Mouse (Mus musculus): ENCODE measurements at regions not wholly inside any gene's neighbourhood (a gene's known extent, or its start where the extent isn't known, plus 50 kb on each side); places are given as distances from the start of the nearest gene placed in this dataset.

DNA sequence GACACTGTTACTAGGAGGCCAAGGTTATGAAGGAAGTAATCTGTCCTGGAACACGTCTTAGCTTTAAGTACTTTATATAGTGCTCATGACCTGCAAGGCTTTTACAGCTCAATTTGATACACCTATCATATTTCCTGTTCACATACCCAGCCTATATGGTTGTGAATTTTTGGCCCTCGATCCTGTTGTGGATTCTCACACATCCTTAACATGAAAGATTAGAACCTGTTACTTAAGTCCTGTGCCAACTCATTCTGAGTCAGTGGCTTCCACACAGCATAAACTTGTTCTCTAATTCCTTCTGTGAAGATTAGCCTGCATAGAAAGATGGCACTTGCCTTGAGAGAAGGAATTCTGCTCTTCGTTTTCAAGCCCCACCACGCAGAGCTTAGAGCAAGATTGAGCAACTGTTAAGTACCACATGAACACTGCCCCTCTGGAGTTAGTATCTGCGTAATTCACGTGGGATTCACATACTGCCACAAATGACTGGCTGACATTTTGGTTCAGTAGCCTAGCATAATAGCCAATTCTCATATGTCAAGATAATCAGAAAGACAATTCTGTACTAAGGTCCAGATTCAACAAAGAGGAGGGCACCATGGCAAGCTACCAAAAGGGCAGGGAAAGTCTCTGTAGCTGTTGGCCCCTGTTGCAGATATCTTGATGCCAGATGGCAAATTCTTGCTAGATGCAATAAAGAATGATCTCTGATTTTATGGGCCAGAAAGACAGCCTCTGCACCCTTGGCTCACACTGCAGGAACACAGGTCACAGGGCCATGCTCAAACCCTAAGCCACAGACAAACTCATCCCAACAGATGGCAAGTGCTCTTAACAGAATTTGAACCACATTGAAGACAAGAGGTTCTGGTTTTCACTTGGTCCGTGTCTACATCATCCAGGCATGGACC is 62.7 kb upstream of the Slc4a7 start:
- DNase-seq (ENCODE audit: low spot score): no peak
- Histone ChIP-seq H3K9ac (ENCODE audit: low read length) (no peak overlapping the region), H3K27me3 (ENCODE audit: control insufficient read depth, insufficient read depth, low read length) (no peaks in the 10 kb centered on the region), H3K9me3 (ENCODE audit: control insufficient read depth, low read length) (no peaks in the 10 kb centered on the region), H3K4me3 (ENCODE audit: low read depth, low read length) (no peak overlapping the region), H3K27ac (ENCODE audit: low read depth, low read length) (no peak overlapping the region), H3K4me2 (ENCODE audit: low read depth) (no peak overlapping the region), H3K36me3 (ENCODE audit: control insufficient read depth, insufficient read depth, low read length) (no peaks in the 10 kb centered on the region), H3K4me1 (ENCODE audit: control insufficient read depth, insufficient read depth, low read length) (no peaks in the 10 kb centered on the region)
- WGBS: 84% methylated on average over 7 of the region's 7 CpGs
- ATAC-seq (ENCODE audit: insufficient read depth, low FRiP score, low TSS enrichment): no peak

DNA sequence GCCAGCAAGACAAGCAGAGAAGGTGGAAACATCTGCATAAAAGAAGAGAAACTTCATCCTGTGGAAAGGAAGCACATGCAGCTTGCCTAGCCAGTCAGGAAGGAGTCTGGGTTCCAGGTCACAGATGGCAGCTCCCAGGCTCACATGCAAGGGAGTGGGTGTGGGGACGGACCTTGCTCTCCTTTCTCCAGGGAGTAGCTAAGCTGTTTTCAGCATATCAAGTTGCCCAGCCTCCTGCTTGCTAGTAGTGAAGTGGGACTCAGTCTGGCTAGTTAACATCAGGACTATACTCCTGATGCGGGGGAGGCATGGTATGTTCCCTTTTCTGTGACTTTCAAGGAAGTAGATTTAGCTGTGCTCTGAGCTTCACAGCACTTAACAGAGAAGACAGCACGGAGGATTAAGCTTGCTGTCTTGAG is 62.0 kb upstream of the Slc4a7 start:
- no peak overlapping the region for H3K27ac ChIP-seq (ENCODE audit: low read depth, low read length)
- no peaks in the 10 kb centered on the region for H3K27me3 ChIP-seq (ENCODE audit: control insufficient read depth, insufficient read depth, low read length)
- WGBS: 59% methylated on average over 3 of the region's 3 CpGs
- no peak overlapping the region for H3K4me2 ChIP-seq (ENCODE audit: low read depth)
- H3K9ac ChIP-seq (ENCODE audit: low read length): no peak overlapping the region
- no peak for DNase-seq (ENCODE audit: low spot score)
- H3K36me3 ChIP-seq (ENCODE audit: control insufficient read depth, insufficient read depth, low read length): no peaks in the 10 kb centered on the region
- H3K4me3 ChIP-seq (ENCODE audit: low read depth, low read length): no peak overlapping the region
- no peaks in the 10 kb centered on the region for H3K4me1 ChIP-seq (ENCODE audit: control insufficient read depth, insufficient read depth, low read length)
- ATAC-seq (ENCODE audit: insufficient read depth, low FRiP score, low TSS enrichment): no peak
- no peaks in the 10 kb centered on the region for H3K9me3 ChIP-seq (ENCODE audit: control insufficient read depth, low read length)

DNA sequence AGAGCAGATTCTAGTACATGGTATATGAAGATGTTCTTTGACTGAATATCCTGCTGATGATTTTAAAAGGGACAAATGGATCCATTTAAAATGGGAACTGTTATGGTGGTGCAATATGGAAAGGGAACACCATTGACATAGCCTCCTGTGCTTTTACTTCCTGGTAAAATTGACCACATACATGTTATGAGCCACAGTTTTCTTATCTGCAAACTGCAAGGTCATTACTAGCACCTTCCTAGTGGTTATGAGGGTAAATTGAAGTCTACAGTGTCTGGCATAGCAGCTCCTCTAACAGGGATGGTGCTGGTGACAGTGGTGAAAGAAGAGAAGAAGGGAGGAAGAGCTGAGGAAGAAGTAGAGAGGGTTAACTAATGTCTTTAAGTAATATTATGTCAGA is 61.5 kb upstream of the Slc4a7 start:
- no peaks in the 10 kb centered on the region for H3K36me3 ChIP-seq (ENCODE audit: control insufficient read depth, insufficient read depth, low read length)
- no peak overlapping the region for H3K4me2 ChIP-seq (ENCODE audit: low read depth)
- H3K9me3 ChIP-seq (ENCODE audit: control insufficient read depth, low read length): no peaks in the 10 kb centered on the region
- no peaks in the 10 kb centered on the region for H3K27me3 ChIP-seq (ENCODE audit: control insufficient read depth, insufficient read depth, low read length)
- no peak for ATAC-seq (ENCODE audit: insufficient read depth, low FRiP score, low TSS enrichment)
- no peak overlapping the region for H3K27ac ChIP-seq (ENCODE audit: low read depth, low read length)
- no peak overlapping the region for H3K9ac ChIP-seq (ENCODE audit: low read length)
- no peak overlapping the region for H3K4me3 ChIP-seq (ENCODE audit: low read depth, low read length)
- no peak for DNase-seq (ENCODE audit: low spot score)
- H3K4me1 ChIP-seq (ENCODE audit: control insufficient read depth, insufficient read depth, low read length): no peaks in the 10 kb centered on the region

DNA sequence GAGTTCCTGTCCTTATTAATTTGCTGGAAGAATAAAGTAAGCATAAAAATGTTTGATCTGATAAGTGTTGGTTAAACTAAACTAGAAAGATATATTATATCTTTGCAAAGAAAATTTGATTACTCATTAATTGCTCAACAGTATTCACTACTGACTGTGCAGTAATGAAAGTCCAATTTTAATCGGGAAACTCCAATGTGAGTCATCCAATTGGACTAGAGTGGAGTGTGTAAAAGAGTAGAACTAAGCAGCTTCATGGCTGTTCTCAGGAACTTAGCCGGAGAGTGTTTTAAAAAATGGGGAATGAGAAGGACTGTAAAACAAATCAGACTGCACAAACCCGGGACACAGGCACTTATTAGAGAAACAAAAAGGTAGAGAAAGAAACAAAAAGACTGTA is 58.5 kb upstream of the Slc4a7 start:
- WGBS: 93% methylated on average over 3 of the region's 3 CpGs
- H3K4me1 ChIP-seq (ENCODE audit: control insufficient read depth, insufficient read depth, low read length): no peaks in the 10 kb centered on the region

DNA sequence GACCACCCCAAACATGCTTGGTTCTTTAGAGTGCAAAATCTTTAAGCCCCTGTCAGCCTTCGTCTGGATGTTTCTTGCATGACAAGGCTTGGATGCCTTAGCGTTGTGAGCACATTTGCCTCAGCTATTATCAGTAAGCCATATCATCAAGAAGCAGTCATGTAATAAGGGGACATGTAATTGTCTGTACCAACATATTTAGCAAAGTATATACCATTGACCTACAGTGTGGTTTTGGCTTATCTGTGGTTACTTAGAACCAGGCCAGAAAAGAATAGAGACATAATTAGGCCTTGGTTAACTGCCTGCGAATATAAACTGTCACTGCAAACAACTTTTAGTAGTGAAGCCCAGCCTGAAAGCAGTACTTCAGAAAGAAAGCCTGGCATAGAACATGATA is 57.0 kb upstream of the Slc4a7 start:
- Histone ChIP-seq H3K36me3 (ENCODE audit: control insufficient read depth, insufficient read depth, low read length) (no peaks in the 10 kb centered on the region), H3K4me3 (ENCODE audit: low read depth, low read length) (no peak overlapping the region), H3K9me3 (ENCODE audit: control insufficient read depth, low read length) (no peaks in the 10 kb centered on the region), H3K27ac (ENCODE audit: low read depth, low read length) (no peak overlapping the region), H3K9ac (ENCODE audit: low read length) (no peak overlapping the region), H3K27me3 (ENCODE audit: control insufficient read depth, insufficient read depth, low read length) (no peaks in the 10 kb centered on the region), H3K4me1 (ENCODE audit: control insufficient read depth, insufficient read depth, low read length) (no peaks in the 10 kb centered on the region), H3K4me2 (ENCODE audit: low read depth) (no peak overlapping the region)
- 69% methylated on average over 3 of the region's 3 CpGs for WGBS
- DNase-seq (ENCODE audit: low spot score) (no peak), ATAC-seq (ENCODE audit: insufficient read depth, low FRiP score, low TSS enrichment) (no peak)

More for the DNA sequence above, 58.5 kb upstream of the Slc4a7 start:
- no peak overlapping the region for H3K27ac ChIP-seq (ENCODE audit: low read depth, low read length)
- H3K27me3 ChIP-seq (ENCODE audit: control insufficient read depth, insufficient read depth, low read length): no peaks in the 10 kb centered on the region
- H3K9ac ChIP-seq (ENCODE audit: low read length): no peak overlapping the region
- no peak for DNase-seq (ENCODE audit: low spot score)
- no peaks in the 10 kb centered on the region for H3K9me3 ChIP-seq (ENCODE audit: control insufficient read depth, low read length)
- H3K4me2 ChIP-seq (ENCODE audit: low read depth): no peak overlapping the region
- H3K36me3 ChIP-seq (ENCODE audit: control insufficient read depth, insufficient read depth, low read length): no peaks in the 10 kb centered on the region
- H3K4me3 ChIP-seq (ENCODE audit: low read depth, low read length): no peak overlapping the region
- ATAC-seq (ENCODE audit: insufficient read depth, low FRiP score, low TSS enrichment): no peak
